Comparison of ENCODE assay signal across 21 mouse cellular contexts in genomic region chr2:28968278-28968677, GRCm38 (mm10). TPM values are rescaled to one million over a fixed set of nuclear protein-coding genes. Genes with fewer than 3 reads are reported as not detected.
DNase-seq lines count a peak whose midpoint lies in the region; ATAC-seq and TF ChIP-seq lines count a peak whose summit lies in the region.
"Had no signal": no experiment of that assay in that cellular context is flagged by ENCODE, and none has a peak within 500 bp of the region (broad histone marks: within the 10 kb centered on the region; RNA-seq: fewer than 3 reads in every experiment).

No protein-coding gene starts in this region.

- H3ac ChIP-seq in C2C12 (ENCODE audit: control insufficient read depth, insufficient read length, low read depth): no peak overlapping the region
- no peak overlapping the region for H3ac ChIP-seq in myocyte (ENCODE audit: control insufficient read depth, insufficient read length)

- H3K27me3 ChIP-seq in hindbrain, embryonic 12.5 days: peaks cover 85% of the 10 kb centered on the region
- H3K27me3 ChIP-seq in hindbrain, embryonic 16.5 days (replicated peaks; ENCODE audit: control insufficient read depth, insufficient read depth, low read length): peaks cover 4% of the 10 kb centered on the region
- H3K27me3 ChIP-seq in C2C12 (ENCODE audit: control insufficient read depth, insufficient read depth, insufficient read length): no peaks in the 10 kb centered on the region
- no peaks in the 10 kb centered on the region for H3K27me3 ChIP-seq in myocyte (ENCODE audit: control insufficient read depth, insufficient read depth, insufficient read length)

- WGBS in hindbrain, embryonic 12.5 days: 80% methylated on average over 1 of the region's 1 CpGs
- 79% methylated on average over 1 of the region's 1 CpGs for WGBS in hindbrain, embryonic 16.5 days

- H3K4me2 ChIP-seq in hindbrain, embryonic 12.5 days (replicated peaks): no peak overlapping the region
- H3K4me2 ChIP-seq in hindbrain, embryonic 16.5 days (ENCODE audit: low read length): no peak overlapping the region
- no peak overlapping the region for H3K4me2 ChIP-seq in myocyte (ENCODE audit: low read depth)

- H3K27ac ChIP-seq in hindbrain, embryonic 12.5 days: no peak overlapping the region
- H3K27ac ChIP-seq in hindbrain, embryonic 16.5 days (ENCODE audit: low read depth, low read length): no peak overlapping the region

- H3K4me1 ChIP-seq in hindbrain, embryonic 12.5 days: peaks cover 14% of the 10 kb centered on the region
- peaks cover 9% of the 10 kb centered on the region for H3K4me1 ChIP-seq in hindbrain, embryonic 16.5 days (ENCODE audit: control insufficient read depth, insufficient read depth, low read depth, low read length)

- no peak for DNase-seq in spleen, postnatal 4 days (ENCODE audit: low spot score in 2 of 2)
- DNase-seq: adrenal gland, adult 2 months; adrenal gland, adult 8-10 months; adrenal gland, postnatal 10 days; adrenal gland, postnatal 14 days; adrenal gland, postnatal 25 days; adrenal gland, postnatal 36 days; B cell, adult 2 months; cerebellum, adult 11 months; cerebellum, adult 11-12 months; cerebellum, adult 18-20 months; cerebellum, adult 2 months; cerebellum, adult 8-10 months had no signal

- H3K79me3 ChIP-seq in C2C12 (ENCODE audit: low read depth): no peaks in the 10 kb centered on the region

- no peak for TF ChIP-seq CTCF in C2C12 (IDR thresholded peaks at IDR 0.05; ENCODE audit: control insufficient read depth, insufficient read depth, insufficient read length)

- H3K4me3 ChIP-seq in hindbrain, embryonic 12.5 days: no peak overlapping the region
- H3K4me3 ChIP-seq in hindbrain, embryonic 16.5 days (ENCODE audit: low read length): no peak overlapping the region
- no peak overlapping the region for H3K4me3 ChIP-seq in C2C12 (ENCODE audit: insufficient read depth, poor library complexity, severe bottlenecking)
- no peak overlapping the region for H3K4me3 ChIP-seq in myocyte

- no peaks in the 10 kb centered on the region for H3K36me3 ChIP-seq in hindbrain, embryonic 12.5 days
- H3K36me3 ChIP-seq in hindbrain, embryonic 16.5 days (ENCODE audit: control insufficient read depth, insufficient read depth, low read length): no peaks in the 10 kb centered on the region
- H3K36me3 ChIP-seq in C2C12 (ENCODE audit: control insufficient read depth, insufficient read depth) (no peaks in the 10 kb centered on the region), myocyte (ENCODE audit: control insufficient read depth, insufficient read depth) (no peaks in the 10 kb centered on the region)
- H3K36me3 ChIP-seq: G1E had no signal

- TF ChIP-seq POLR2A in myocyte (IDR thresholded peaks at IDR 0.05; ENCODE audit: insufficient read length, low read depth): no peak

- H3K9ac ChIP-seq in hindbrain, embryonic 12.5 days: 0 out of 2 replicates have a peak overlapping the region, but pooled peaks have one; percentile 18
- no peak overlapping the region for H3K9ac ChIP-seq in hindbrain, embryonic 16.5 days (ENCODE audit: low read depth, low read length)

- no peaks in the 10 kb centered on the region for H3K9me3 ChIP-seq in hindbrain, embryonic 12.5 days (replicated peaks)
- H3K9me3 ChIP-seq in hindbrain, embryonic 16.5 days (ENCODE audit: control insufficient read depth, low read length): no peaks in the 10 kb centered on the region
- H3K9me3 ChIP-seq: G1E had no signal

- H3K79me2 ChIP-seq in C2C12 (ENCODE audit: control insufficient read depth, insufficient read depth) (no peaks in the 10 kb centered on the region), myocyte (ENCODE audit: control insufficient read depth, insufficient read depth) (no peaks in the 10 kb centered on the region)

- no peak for ATAC-seq in hindbrain, embryonic 12.5 days (ENCODE audit: low FRiP score)
- ATAC-seq in hindbrain, embryonic 16.5 days: no peak
- no peak for ATAC-seq in CD4-positive, CD25-positive, alpha-beta regulatory T cell, adult 4 months
- ATAC-seq: activated CD4-positive, CD25-positive, alpha-beta regulatory T cell, adult 4 months; Patski had no signal

TF ChIP-seq in C2C12, 6 proteins besides CTCF, POLR2A, EP300 and RAD21:
- TF ChIP-seq MYOD1 (IDR thresholded peaks at IDR 0.05; ENCODE audit: control insufficient read depth, insufficient read length, low read depth): peak; percentile 32
- no peak for TF ChIP-seq USF1 (IDR thresholded peaks at IDR 0.05; ENCODE audit: low read depth)
TF ChIP-seq in C2C12: peak in this region for 1.

TF ChIP-seq in myocyte, 11 proteins besides CTCF, POLR2A, EP300 and RAD21:
- no peak for TF ChIP-seq MAX (IDR thresholded peaks at IDR 0.05; ENCODE audit: low read depth)
- no peak for TF ChIP-seq MYOG (IDR thresholded peaks at IDR 0.05; ENCODE audit: control insufficient read depth in 1 of 3, insufficient read depth in 1 of 3, insufficient read length in 2 of 3, low read depth in 2 of 3)
- peak in 2 of 3 experiments; percentile 66 to 81 for TF ChIP-seq MYOD1 (IDR thresholded peaks at IDR 0.05; ENCODE audit: control insufficient read depth in 1 of 3, insufficient read length in 2 of 3, low read depth in 2 of 3)
- no peak for TF ChIP-seq USF1 (IDR thresholded peaks at IDR 0.05; ENCODE audit: low read depth)
TF ChIP-seq in myocyte: peak in this region for 1.

RNA-seq across cellular contexts. Expression of gene Barhl1, which starts 51.8 kb away (rescaled TPM):
- 9.0 and 9.9 TPM in 2 replicates for polyA plus RNA-seq in hindbrain, embryonic 12.5 days (2016; fragmentation: Nextera tagmentation; extraction: Ambion mirVana)
- 27.3 and 29.3 TPM in 2 replicates for polyA plus RNA-seq in hindbrain, embryonic 16.5 days (2015; fragmentation: Nextera tagmentation; extraction: Ambion mirVana)
- polyA plus RNA-seq in C2C12 (2012; fragmentation: generic; extraction: Trizol) (0.01 TPM), myocyte (2012; fragmentation: generic; extraction: Trizol) (0.04 TPM)
- polyA plus RNA-seq in CD4-positive, CD25-positive, alpha-beta regulatory T cell, adult 4 months (2017; shearing (Covaris generic)): not detected
- polyA plus RNA-seq: activated CD4-positive, CD25-positive, alpha-beta regulatory T cell, adult 4 months had no signal
